Mouse (Mus musculus) left cerebral cortex, postnatal 10 days (tissue): ENCODE data around the gene Nat8f4. TPM values are rescaled to one million over a fixed set of nuclear protein-coding genes. Genes with fewer than 3 reads are reported as not detected.

ENCODE experiments used
- DNase-seq, 2 experiments: peaks; one replicate each; pipeline ENCODE4 v3.0.0; 2021 to 2022; ENCODE audit warnings: low spot score in 2 of 2, mixed read lengths in 1 of 2; ENCODE audit errors: extremely low spot score in 1 of 2
- intact Hi-C: fragments of 180-260 bp; cut with DNase I; formaldehyde crosslinking; loops from one replicate; pipeline ENCODE4 v1.15.1; 2025
- total RNA-seq, 2 experiments: library from RNA; stranded (reverse); gene quantifications; 2 replicates each; pipeline ENCODE4 v1.2.3; 2021

Gene Nat8f4
- total RNA-seq, 2 experiments from 2014 or later = 3.0 to 3.4 TPM

DNA sequence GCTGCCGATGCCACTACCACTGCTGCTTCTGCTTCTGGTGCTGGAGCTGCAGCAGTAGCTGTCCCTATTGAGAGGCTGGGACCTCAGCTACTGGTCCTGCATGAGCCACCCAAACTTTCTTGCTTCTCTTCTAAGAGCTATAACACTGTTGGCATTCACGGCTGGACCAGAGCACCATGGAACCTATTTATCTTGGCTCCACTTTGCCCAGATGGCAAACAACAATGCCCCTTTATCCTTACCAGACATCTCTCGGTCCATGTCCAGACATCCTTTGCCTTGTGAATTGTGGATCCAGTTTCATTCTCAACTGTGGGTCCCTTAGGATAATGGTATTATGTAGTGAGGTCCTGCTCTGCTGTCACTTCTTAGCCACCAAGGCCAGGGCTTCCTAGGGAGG, 43.4 kb downstream of the Nat8f4 start:
- no peak for DNase-seq

GRCm38 (mm10) chr6:85856194-85856678, 48.4 kb downstream of the Nat8f4 start:
- intact Hi-C loops = no loop called here

More for the DNA sequence above, 43.4 kb downstream of the Nat8f4 start:
- intact Hi-C loops = no loop called here

DNA sequence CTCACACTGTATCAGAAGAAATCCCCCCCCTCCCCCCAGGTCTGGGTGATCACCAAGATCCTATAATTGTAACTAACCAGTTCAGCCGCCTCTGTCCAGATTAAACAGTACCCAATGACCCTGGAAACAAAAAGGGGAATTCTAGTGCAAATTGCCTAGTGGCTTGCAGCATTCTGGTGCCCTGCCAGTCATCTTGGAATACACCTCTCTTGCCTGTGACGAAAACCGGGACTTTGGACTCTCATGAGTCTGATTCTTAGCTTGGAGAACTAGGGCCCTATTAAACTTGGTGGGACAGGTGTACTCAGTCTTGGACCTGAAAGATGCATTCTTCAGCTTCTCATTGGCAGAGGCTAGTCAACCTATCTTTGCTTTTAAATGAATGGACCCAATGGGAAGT, 51.2 kb downstream of the Nat8f4 start:
- DNase-seq = no peak
- intact Hi-C loops = no loop called here

More at GRCm38 (mm10) chr6:85856194-85856678, 48.4 kb downstream of the Nat8f4 start:
- DNase-seq = peak; percentile 76 to 79

- intact Hi-C loops = no loop called here
- DNase-seq = no peak
Measured at GRCm38 (mm10) chr6:85851062-85851773, 53.5 kb downstream of the Nat8f4 start.

- peak in 1 of 2 experiments; percentile 38 for DNase-seq
- intact Hi-C loops = loop anchor here (5.0 kb wide), 1 partner anchor 43 kb away; no protein-coding TSS in a partner anchor
Measured at GRCm38 (mm10) chr6:85849240-85849639, 55.4 kb downstream of the Nat8f4 start.

Other genes starting within 250 kb of the Nat8f4 start
- gene Nat8f7, start 191.7 kb downstream of the Nat8f4 start, total RNA-seq = 1 to 10 TPM in 1 of 2 experiments, under 1 TPM in 1; 0.47 to 1.0 TPM
- gene Nat8f3, start 139.1 kb downstream of the Nat8f4 start, total RNA-seq = under 1 TPM; 0.49 to 0.87 TPM
- under 1 TPM; 0.63 to 0.73 TPM for gene Nat8f6, start 83.9 kb downstream of the Nat8f4 start, total RNA-seq
- gene Nat8f5, start 83.9 kb downstream of the Nat8f4 start, total RNA-seq = 1 to 10 TPM in 1 of 2 experiments, under 1 TPM in 1; 0.73 to 1.4 TPM
- gene Nat8, start 72.8 kb downstream of the Nat8f4 start, total RNA-seq = 1 to 10 TPM; 1.4 to 1.9 TPM
- under 1 TPM; 0.77 TPM for gene Nat8f2, start 35.7 kb downstream of the Nat8f4 start, total RNA-seq
- 10 to 100 TPM; 42.1 to 47.9 TPM for gene Tprkb, start 7.0 kb upstream of the Nat8f4 start, total RNA-seq
- 10 to 100 TPM in 1 of 2 experiments, 1 to 10 TPM in 1; 10.0 to 13.5 TPM for gene Nat8f1, start 10.8 kb upstream of the Nat8f4 start, total RNA-seq
- 10 to 100 TPM; 74.0 to 82.0 TPM for gene Dusp11, start 56.8 kb upstream of the Nat8f4 start, total RNA-seq
- gene Figla, start 111.3 kb upstream of the Nat8f4 start, total RNA-seq = not detected
- gene Add2, start 123.8 kb upstream of the Nat8f4 start, total RNA-seq = 100 to 1,000 TPM; 198 to 206 TPM